Mouse (Mus musculus) urinary bladder, adult 18-20 months (tissue): ENCODE results near the gene Krt12.
A peak's percentile ranks its signal among the peaks of the same experiment; 100 is the strongest.

Experiments
- DNase-seq, 2 experiments: peaks; one replicate each; pipeline ENCODE4 v3.0.0; 2022; ENCODE audit warnings: low spot score in 2 of 2, mixed read lengths in 2 of 2

Krt12 gene

DNA sequence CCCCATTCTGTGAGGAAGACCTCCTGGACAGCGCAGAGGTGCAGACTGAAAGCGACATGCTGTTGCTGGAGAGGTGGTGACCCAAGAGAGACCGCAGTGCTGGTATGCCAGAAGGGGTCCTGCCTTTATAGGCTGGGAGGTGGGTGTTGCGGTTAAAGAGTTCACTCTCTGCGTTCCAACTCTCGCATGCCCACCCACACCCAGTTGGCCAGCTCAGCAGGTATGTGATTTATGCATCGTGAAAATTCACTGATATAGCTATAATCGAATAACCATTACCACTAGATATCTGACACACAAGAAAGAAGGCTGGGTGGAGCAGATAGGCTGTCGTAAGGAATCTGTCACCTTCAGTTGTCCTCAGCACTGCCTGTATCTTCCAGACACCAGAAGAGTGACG is at the start of gene Krt12:
Krt12 (minus strand) TSS at position 101 of the 400 bp plus-strand sequence.
- DNase-seq: no peak

DNA sequence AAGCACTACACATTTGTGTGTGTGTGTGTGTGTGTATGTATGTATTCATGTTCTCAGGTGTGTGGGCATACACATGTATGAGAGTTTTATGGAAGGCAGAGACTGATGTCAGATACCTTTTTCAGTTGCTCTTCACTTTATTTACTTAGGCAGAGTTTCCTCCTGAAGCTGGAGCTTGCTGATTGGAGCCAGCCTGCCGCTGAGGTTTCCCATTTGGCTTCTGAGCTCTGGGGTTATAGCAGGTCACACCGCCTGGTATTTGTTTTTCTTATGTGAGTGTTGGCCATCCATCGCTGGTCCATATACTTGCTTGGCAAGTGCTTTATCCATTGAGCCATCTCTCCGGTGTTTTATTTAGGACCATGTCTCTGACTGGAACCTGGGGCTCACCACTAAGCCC is 47.2 kb upstream of the Krt12 start:
- no peak for DNase-seq

DNA sequence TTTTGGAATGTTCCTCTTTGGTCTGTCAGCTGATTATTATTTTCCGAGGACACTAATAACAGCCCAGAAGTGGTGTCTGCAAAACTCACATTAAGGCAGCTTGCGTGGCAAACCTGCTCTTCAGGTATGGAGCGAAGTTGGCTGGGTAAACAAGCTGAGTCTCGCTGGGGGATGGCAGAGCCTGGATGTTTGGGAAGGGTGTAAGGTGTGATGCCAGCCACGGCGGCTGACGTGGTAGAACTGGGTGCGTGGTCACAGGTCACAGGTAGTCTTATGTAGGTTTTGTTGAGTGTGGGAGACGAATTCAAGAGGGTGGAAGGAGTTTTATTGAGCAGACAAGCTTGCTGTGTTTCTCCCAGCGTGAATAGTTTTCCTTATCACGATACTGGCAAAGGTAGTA is 46.5 kb upstream of the Krt12 start:
- DNase-seq: peak in 1 of 2 experiments; percentile 74

DNA sequence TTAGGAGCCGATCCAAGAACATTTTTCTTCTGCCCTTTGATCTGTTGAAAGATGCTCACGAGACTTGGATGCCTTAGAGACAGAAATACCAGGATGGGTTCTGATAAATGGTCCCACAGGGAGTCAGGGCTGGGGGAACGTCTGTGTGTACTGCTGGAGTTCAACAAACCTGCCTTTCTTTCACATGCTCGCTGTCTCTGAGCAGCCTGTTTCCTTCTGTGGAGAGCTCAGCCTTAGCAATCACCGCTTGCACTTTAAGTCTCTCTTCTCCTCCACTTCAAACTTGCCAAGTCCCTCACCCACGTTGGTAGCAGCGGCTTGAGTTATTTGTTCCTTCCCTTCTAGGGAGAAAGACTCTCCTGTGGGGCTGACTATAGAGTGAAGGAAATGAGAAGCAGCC is 44.3 kb upstream of the Krt12 start:
- no peak for DNase-seq

DNA sequence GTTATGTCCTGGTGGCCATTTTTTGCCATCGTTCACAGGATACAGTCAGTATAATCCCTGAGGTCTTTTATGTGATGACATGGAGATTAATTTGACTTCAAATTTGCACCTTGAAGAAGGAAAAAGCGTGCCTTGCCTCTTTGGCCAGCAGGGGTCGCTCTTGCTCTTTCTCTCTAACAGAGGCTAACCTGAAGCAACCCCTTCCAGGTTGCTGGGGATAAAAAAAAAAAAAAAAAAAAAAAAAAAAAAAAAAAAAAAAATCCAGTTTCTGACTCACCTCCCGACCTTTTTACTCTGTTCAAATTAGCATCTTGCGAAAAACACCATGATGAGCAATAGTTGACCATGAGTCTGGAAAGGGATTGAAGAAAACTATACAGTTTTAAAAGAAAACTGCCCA is 42.8 kb upstream of the Krt12 start:
- peak; percentile 58 to 72 for DNase-seq

DNA sequence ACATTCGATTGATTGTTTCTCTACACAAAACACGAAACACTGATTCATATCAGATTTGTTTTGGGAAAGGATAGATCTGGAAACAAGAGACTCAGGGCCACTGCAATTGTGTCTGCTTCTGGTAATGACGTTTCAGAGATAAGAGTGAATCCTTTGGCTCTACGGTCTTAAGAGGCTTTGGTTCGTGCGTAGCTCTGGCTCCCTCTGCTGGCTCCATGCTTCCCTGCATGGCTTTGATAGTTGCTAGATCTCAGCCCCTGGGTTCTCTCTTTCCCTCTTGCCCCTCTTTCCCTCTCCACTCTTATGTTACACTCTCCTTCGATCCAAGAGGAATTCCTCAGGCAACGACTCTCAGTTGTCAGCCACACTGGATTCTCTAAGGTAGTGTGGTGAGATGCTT is 41.1 kb upstream of the Krt12 start:
- DNase-seq: peak; percentile 39 to 57

DNA sequence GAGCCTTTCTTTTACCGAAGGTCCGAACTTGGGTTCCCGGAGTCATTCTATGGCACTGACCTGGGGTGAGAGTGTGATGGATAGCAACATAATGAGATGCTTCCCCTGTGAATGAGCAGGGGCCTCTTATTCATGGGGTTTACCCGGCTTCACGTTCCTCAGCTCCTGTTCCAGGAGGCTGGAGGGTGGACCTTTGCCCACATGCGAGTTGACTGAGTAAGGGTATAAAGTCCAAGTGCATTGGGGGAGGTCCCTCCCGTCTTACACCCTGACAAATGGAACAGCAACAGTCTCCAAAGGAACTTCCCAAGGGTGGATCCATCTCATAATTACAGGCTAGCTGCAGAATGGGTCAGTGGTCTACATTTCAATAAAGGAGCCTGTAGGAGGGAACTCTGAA is 39.7 kb upstream of the Krt12 start:
- no peak for DNase-seq

DNA sequence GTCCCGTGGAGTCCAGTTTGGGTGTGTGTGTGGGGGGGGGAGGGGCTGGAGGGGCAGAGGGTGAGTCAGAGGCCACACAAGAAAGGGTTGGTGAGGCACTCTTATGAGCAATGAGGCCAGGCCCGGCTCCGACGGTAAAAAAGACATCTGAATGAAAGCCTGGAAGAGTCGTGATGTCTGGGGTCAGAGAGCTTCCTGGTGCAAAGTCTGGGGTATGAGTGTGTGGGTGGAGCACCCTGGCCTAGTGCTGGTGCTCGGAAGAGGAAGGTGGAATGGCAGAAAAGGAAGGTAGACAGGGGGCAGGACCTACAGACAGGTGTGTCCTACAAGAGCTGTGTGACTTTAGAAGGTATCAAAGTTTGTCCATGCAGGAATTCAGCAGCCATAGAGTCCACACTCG is 36.8 kb upstream of the Krt12 start:
- no peak for DNase-seq

DNA sequence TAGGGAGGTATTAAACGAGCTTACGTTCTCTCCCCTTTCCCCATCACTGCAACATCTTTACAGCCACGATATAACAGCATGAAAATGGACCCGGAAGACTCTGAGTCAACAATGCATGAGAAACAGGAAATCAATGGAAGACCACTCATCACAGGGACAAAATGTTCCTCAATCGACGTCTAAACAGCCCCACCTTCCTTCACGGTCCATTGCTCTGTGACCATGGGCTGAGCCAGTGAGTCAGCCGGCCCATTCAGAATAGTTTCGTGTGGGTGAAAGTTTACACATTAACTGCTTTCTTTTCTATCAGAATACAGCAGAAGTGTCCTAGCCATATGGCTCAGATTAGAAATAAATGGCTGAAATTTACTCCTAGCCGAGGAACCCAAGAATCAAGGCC is 32.7 kb upstream of the Krt12 start:
- no peak for DNase-seq

DNA sequence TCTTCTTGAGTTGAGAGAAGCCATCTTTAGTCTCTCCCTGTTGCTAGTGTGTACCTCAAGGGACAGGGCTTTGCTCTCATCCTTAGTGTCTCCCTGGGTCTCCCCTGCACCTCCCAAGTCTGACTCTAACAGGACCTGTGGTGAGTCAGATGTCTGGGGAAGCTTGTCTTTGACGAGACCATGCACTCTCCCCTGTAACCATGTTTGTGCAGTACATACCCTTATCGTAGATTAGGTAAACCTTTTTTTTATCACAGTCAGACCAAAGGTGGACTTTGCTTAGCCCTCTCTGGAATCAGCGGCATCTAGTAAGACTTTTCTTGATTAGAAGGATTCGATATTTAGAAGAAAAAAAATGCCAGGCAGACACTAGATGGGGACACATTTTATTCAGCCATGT is 32.0 kb upstream of the Krt12 start:
- peak in 1 of 2 experiments; percentile 45 for DNase-seq

DNA sequence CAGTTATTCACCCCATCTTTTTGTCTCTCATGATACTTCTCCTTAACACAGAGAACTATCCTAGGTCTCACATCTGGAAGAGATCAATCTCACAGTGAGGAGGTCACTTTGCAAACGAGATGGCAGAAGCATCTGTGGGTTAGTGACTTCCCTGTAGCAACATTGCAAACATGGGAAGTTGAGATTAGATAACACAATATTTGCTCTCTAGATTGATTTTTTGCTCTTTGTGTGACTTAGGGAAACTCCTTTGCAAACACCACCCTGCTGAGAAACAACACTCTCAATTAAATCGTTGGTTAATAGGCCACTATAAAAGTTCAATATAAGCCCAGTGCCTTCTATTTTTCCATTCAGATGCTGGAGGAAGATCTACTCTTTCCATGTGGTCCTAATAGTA is 26.7 kb upstream of the Krt12 start:
- DNase-seq: no peak

DNA sequence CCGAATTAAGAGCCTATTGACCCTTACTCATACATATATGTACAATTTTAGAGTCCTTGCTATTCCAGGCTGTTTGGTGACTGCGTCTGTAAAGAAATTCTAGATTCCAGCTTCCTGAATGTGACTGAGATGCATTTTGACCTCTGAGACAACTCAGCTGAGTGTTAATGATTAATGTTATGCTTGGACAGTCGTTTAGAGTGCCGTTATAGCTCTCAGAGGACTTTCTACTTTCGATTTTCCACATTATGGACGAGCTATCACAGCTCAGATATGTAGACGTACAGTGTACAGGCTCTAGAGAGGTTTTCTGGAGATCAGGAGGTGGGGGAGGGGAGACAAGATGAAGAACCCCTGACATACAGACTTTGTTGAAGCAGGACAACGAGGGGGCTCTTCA is 19.2 kb upstream of the Krt12 start:
- DNase-seq: no peak

DNA sequence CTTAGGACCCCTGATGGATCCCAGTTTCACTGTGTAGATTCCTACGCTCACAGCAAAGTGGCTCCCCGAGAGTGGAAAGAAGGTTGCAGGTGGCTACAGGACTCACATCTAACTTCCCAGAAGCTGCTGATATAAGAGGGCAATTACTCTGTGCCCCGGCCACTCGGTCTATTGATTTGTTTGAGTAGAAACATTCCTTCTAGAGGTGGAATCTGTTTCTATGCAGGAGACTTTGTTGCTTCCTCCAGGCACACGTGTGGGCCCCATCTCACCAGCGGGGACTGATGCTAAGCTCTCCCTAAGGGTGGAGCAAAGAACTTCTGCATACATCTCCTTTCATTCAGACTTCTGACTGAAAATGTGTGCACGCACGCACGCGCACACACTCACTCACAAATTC is 17.4 kb upstream of the Krt12 start:
- no peak for DNase-seq

DNA sequence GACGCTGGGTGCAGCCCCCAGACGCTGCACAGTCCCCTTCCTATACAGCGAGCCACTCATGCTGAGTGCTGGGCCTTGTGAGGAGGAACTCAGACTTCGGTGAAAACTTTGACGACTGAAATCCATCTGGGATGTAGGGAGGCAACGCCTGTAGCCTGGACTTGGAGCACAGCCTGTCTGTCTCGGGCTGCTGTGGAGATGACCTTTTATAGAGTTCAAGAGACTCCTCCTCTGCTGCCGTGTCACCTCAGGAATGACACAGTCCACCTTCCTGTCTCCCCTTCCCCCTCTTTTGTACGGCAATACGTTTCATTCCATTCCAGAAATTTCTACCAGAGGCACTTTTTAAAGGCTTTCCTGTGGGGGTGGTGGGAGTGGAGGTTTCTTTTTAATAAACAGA is 15.9 kb upstream of the Krt12 start, which contains the start of gene Krt20:
Krt20 (minus strand) TSS at position 179 of the 400 bp plus-strand sequence.
- DNase-seq: no peak

DNA sequence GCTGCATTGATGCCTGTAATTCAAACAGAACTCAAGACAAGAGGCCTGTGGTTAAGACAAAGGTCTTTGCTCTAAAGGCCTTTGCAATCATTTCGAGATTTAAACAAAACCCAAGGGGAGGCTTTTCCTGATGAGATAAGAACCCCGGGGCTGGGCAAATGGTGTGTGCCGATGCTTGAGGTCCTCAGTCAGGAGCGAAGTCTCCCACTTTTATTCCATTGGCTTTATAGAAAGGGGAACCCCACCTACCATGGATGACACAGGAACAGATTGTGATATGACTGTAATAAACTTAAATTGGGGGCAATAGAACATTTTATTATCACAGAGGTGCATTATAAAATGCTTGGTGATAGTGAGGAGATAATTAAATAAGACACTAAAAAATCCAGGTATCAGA is 14.6 kb upstream of the Krt12 start:
- DNase-seq: no peak

DNA sequence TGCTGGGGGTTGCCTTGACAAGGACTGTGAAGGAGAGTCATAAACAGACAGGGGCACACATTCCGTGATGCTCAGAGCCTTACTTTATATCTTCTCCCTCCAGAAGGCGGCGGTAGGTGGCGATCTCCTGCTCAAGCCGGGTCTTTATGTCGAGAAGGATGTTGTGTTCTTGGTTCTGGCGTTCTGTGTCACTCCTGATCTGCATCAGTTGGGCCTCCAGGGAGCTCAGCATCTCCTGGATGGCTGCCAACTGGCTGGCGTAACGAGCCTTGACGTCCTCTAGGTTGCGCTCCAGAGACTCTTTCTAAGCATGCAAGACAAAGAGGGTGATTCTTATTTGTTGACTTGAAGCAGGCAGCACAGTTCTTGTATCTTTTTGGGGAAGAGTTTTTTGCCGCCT is 8.6 kb upstream of the Krt12 start:
- DNase-seq: no peak

DNA sequence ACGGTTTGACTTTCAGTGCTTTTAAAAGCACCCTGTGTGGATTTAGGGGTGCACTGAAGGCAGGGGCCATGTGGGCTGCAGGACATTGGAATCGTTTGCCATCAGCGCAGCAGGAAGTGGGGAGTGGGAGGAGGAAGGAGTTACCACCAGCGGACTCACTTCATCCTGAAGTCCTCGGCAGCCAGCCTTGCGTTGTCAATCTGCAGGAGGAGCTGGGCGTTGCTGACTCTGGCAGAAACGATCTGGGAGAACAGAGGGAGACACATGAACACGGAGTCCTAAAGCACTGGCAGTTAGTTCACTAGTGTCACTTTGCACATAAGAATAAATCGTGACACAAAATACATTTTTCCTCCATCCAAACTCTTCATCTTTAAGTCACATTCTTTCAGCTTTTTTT is 1.5 kb downstream of the Krt12 start:
- DNase-seq: no peak

DNA sequence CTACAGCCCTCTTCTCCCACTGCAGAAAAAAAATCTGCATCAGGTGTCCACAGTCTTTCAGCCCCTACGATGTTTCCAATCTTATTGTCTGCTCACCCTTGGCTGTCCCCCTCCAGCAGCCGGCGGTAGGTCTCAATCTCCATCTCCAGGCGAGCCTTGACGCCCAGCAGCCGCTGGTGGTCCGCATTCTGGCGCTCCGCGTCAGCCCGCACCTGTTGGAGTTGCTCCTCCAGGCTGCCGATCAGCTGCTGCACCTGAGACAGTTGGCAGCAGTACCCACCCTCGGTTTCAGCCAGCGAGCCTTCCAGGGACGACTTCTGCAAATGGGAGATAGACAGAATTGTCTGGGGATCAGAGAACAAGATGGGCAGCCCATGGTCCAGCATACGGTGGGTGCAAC is 4.2 kb downstream of the Krt12 start:
- DNase-seq: no peak

DNA sequence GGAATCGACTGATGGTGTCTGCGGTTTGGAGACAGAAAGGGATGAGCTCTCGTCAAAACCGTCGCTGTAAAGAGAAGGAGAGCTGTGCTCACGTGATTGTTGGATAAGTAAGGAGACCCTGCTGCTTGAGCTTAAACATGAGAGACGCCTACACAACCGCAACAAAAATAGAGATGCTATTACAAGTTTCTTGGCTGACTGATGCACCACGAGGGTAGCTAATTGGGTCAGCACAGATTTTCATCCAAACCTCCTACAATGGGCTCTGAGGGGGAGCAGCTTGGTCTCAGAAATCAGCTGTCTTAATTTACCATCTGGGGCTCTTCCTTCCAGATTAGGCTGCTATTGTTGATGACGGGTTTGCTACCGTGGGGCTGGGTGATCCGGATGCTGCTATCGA is 5.2 kb downstream of the Krt12 start:
- DNase-seq: no peak

DNA sequence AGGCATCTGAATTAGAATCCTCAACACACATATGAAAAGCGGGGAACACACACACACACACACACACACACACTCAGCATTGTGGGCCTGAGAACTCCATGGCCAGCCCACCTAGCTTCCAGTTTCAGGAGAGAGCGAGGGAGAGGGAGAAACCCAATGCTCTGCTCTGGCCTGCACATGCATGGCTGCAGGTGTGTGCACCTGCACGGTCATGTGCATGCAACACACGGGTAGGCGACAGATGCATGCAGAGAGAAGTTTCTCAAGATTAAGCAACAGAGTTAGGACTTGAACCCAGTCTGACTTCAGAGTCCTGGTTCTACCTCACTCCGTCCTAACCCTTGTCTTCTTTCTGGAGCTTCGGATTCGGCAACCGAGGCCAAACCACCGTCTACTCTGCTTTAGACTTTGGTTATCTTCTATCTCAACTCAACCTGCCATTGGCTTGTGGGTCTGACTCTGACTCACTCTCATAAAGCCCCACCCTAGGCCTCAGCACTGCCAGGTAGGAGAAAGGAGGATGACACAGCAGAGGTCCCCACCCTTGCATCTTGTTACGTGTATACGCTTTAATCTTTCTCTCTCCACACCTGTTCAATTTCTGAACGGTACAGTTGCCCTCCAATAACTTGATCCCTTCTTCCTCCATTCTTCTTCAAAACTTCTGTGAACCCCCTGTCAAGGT is 7.5 kb downstream of the Krt12 start:
- no peak for DNase-seq

DNA sequence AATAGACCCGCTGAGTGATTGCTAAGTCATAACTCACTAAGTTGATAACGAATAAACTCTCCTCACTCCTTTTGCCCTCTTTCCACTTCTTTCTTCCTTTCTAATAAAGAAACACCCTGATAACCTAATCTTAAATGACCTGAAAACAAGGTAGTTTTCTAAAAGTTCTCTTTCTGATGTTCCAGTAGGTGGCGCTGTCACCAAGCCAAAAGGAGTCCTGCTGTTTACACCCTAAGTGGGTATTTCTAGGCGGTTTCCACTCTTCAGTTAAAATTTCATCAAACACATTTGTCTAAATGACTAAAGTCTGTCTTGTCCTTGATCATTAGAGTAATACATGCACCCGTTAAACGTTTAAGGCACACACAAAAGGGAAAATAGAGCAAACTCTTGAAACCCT is 8.8 kb downstream of the Krt12 start:
- no peak for DNase-seq

DNA sequence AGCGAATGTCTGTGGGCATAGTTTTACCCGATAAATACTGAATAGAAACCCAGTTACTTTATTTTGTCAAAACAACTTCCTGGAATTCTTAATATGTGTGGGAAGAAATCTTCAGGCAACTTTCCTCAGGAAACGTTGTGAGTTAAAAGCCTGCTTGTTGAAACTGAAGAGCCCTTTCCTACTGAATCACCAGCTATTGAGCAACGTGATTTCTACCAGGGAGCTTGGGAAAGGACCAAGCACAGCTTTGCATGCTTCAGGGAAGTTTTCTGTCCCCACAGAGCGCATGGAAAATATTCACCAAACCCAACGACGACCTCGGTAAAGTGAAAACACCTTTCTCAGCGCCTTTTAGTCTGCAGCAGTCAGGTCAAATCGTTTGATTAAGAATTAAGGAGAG is 15.9 kb downstream of the Krt12 start:
- DNase-seq: no peak

DNA sequence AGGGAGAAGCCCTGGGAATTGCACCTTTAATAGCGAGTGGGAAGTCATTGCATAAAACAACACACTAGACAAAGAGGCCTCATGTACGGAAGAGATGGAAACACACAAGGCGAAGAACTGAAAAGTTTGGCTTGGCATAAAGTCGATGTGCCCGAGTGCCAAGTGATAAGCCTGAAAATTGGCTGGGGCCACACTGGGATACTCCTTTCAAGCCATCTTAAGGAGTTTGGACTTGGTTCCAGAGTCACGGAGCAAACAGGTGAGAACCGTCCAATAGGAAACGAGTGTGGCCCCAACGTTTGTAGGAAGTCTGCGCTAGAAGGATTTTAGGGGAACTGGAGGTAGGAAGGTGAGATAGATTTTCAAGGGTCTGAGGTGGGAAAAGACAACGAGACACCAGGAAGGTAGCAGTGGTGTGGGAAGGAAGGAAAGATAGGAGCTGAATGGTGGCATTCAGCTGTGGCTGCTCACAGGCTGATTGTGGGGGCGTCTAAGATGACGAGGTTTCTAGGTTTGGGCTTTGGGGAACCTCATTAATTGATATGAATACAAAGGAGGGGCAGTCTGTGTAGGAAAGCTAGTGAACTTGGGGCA is 22.0 kb downstream of the Krt12 start:
- DNase-seq: no peak

DNA sequence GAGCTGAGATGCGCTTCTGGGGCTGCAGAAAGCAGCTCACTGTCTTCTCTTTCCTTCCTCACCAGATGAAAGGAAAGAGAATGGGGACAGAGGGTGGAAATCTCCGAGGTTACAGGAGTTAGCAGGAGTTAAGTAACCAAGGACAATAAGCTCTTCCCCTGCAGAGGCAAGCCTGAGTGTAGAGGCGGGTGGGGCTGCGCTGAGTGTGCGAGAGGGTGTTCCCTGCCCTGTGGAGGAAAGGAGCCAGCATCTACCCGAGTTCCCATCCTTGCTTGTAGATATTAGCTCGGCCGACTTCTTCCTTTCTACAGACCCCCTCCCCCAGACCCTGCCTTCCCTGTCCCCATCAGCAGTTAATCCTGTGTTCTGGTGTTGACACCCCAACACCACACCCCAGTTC is 23.2 kb downstream of the Krt12 start:
- DNase-seq: no peak
